Mouse (Mus musculus) G1E (cell line): ENCODE measurements around the gene Gpalpp1. TPM values are rescaled to one million over a fixed set of nuclear protein-coding genes. Genes with fewer than 3 reads are reported as not detected.

ENCODE experiments used
- ATAC-seq: 2 replicates; pipeline ENCODE4 v1.8.0; 2016; ENCODE audit warnings: mild to moderate bottlenecking; ENCODE audit not compliant: insufficient number of reproducible peaks, poor library complexity, low FRiP score, severe bottlenecking; ENCODE audit errors: extremely low read depth
- DNase-seq: peaks from one replicate; pipeline ENCODE4 v3.0.0; 2012; ENCODE audit warnings: low spot score
- H3K27me3 ChIP-seq: 2 replicates; pipeline ENCODE4 v1.6.1; 2012; ENCODE audit warnings: mild to moderate bottlenecking, low read length, inconsistent platforms; ENCODE audit not compliant: insufficient read depth
- H3K36me3 ChIP-seq: replicated peaks from 2 replicates; pipeline ENCODE3; 2012; ENCODE audit warnings: mild to moderate bottlenecking, inconsistent platforms
- H3K4me1 ChIP-seq: 2 replicates; pipeline ENCODE4 v1.6.1; 2012; ENCODE audit warnings: low read depth, low read length, inconsistent platforms, mixed read lengths; ENCODE audit not compliant: insufficient read depth
- H3K4me3 ChIP-seq: 2 replicates; pipeline ENCODE4 v1.5.1; 2012; ENCODE audit warnings: low read depth, mild to moderate bottlenecking, inconsistent platforms, low read length, moderate library complexity, mixed read lengths
- H3K9me3 ChIP-seq: replicated peaks from 2 replicates; pipeline ENCODE4 v1.6.1; 2012; ENCODE audit warnings: inconsistent platforms
- CTCF ChIP-seq: IDR thresholded peaks from 2 replicates; pipeline ENCODE4 v1.5.1; 2012; ENCODE audit warnings: low read depth, low read length, inconsistent platforms, mixed read lengths
- GATA1 ChIP-seq: IDR thresholded peaks from 2 replicates; pipeline ENCODE4 v1.6.1; 2012; ENCODE audit warnings: borderline replicate concordance, low read length, inconsistent platforms, mixed read lengths
- GATA2 ChIP-seq: IDR thresholded peaks from 2 replicates; pipeline ENCODE4 v1.6.1; 2012; ENCODE audit warnings: low read depth, low read length, inconsistent platforms, borderline replicate concordance
- POLR2AphosphoS5 ChIP-seq: IDR thresholded peaks from 2 replicates; pipeline ENCODE4 v1.6.1; 2012; ENCODE audit warnings: low read depth, low read length, inconsistent platforms; ENCODE audit not compliant: insufficient replicate concordance
- TAL1 ChIP-seq: conservative IDR thresholded peaks from 2 replicates; pipeline ENCODE4 v1.6.1; 2012; ENCODE audit warnings: low read depth, low read length, inconsistent platforms, mixed read lengths
- polyA plus RNA-seq: library from polyadenylated mRNA; stranded (reverse); fragments of >175 nt; gene quantifications from 2 replicates; pipeline ENCODE4 v1.2.3, GENCODE M21; 2012
- total RNA-seq, 2 experiments: library from RNA; stranded (forward) in 1 of 2; stranded (reverse) in 1 of 2; fragments of 200-1000 nt in 1 of 2; fragments of >200 nt in 1 of 2; fragmentation: Nextera tagmentation in 1 of 2; gene quantifications; 2 replicates each; pipeline ENCODE4 v1.2.3; 2014 to 2017

The Gpalpp1 gene
- total and polyA plus RNA-seq, 3 experiments = 3.5 to 40.5 (median 26.6) TPM

DNA sequence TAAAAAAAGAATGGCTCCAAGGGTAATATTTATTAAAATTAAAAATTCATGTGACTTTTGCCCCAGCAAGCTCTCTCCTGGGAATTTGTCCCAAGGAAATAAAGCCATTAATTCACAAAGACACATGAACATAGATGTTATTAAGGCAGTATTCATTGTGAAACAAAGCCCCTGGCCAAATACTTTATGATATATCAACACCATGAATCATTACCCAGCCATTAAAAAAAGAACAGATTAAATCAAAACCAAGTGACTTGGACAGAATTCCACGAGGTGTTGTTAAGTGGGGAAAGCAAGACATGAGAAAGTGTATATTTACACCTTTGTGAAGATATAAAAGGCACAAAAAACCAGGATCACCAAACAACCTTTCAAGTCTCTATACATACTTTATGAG is 43.3 kb downstream of the Gpalpp1 start:
- DNase-seq = no peak
- H3K27me3 ChIP-seq = peaks cover 16% of the 10 kb centered on the region
- TF ChIP-seq CTCF (no peak), TAL1 (no peak), GATA2 (no peak), GATA1 (no peak), POLR2AphosphoS5 (no peak)
- no peak for ATAC-seq
- H3K4me3 ChIP-seq = no peak overlapping the region
- no peaks in the 10 kb centered on the region for H3K36me3 ChIP-seq
- no peaks in the 10 kb centered on the region for H3K4me1 ChIP-seq
- no peaks in the 10 kb centered on the region for H3K9me3 ChIP-seq

GRCm38 (mm10) chr14:76059441-76059840 is 51.1 kb downstream of the Gpalpp1 start:
- no peaks in the 10 kb centered on the region for H3K9me3 ChIP-seq
- DNase-seq (no peak), ATAC-seq (no peak)

DNA sequence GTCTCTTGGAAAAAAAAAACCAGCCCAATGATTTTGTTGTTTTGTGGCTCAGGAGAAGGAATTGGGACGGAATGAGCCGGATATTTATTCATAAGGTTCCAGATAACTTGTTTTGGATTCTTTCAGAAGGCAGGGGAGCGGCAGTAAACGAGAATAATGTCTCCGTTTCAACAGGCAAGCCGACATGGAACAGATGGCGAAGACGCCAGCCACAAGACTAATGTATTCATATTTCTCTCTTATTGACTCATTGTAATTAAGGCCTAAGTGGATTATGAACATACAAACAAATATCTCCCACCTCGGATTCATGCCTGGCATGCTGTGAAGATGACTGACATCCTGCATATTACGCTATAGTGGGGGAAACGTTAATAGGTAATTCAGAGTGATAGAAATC is 56.8 kb downstream of the Gpalpp1 start:
- Histone ChIP-seq H3K9me3 (no peaks in the 10 kb centered on the region), H3K27me3 (peaks cover 22% of the 10 kb centered on the region), H3K36me3 (no peaks in the 10 kb centered on the region), H3K4me1 (no peaks in the 10 kb centered on the region), H3K4me3 (no peak overlapping the region)
- TF ChIP-seq GATA2 (no peak), POLR2AphosphoS5 (no peak), GATA1 (no peak), TAL1 (no peak), CTCF (no peak)
- ATAC-seq = no peak
- no peak for DNase-seq

More at GRCm38 (mm10) chr14:76059441-76059840, 51.1 kb downstream of the Gpalpp1 start:
- Histone ChIP-seq H3K4me3 (no peak overlapping the region), H3K4me1 (peaks cover 2% of the 10 kb centered on the region; the same call in 1 of the 2 replicates), H3K36me3 (no peaks in the 10 kb centered on the region), H3K27me3 (peaks cover 31% of the 10 kb centered on the region)
- TF ChIP-seq POLR2AphosphoS5 (no peak), CTCF (no peak), TAL1 (no peak), GATA1 (no peak), GATA2 (no peak)

DNA sequence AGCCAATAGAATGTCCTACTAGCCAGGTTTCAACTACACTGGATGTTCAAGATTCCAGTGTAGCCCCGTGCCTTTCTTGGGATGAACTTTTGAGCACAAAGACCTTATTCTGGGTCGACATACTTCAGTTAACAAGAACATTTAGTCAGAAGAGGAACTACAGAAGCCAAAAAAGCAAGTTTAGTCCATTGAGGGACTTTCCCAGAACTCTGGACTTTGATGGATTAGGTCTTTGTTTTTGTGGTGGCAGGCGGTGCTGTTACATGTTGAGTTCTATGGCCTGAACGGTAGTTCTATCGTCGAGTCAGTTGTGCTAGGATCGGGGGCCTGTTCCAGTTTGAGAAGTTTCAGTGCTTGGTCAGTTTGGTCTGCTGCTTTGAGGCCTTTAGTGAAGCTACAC is 58.6 kb downstream of the Gpalpp1 start:
- Histone ChIP-seq H3K4me1 (no peaks in the 10 kb centered on the region), H3K9me3 (no peaks in the 10 kb centered on the region), H3K4me3 (no peak overlapping the region), H3K36me3 (no peaks in the 10 kb centered on the region), H3K27me3 (peaks cover 9% of the 10 kb centered on the region)
- TF ChIP-seq CTCF = no peak
- TF ChIP-seq TAL1 = no peak
- no peak for TF ChIP-seq GATA2
- TF ChIP-seq GATA1 = no peak
- no peak for TF ChIP-seq POLR2AphosphoS5
- no peak for ATAC-seq
- DNase-seq = no peak

GRCm38 (mm10) chr14:76045767-76046166 is 64.8 kb downstream of the Gpalpp1 start:
- ATAC-seq (no peak), DNase-seq (no peak)
- Histone ChIP-seq H3K36me3 (no peaks in the 10 kb centered on the region), H3K27me3 (peaks cover 8% of the 10 kb centered on the region; the same call in 1 of the 2 replicates), H3K4me1 (no peaks in the 10 kb centered on the region), H3K4me3 (no peak overlapping the region), H3K9me3 (no peaks in the 10 kb centered on the region)
- TF ChIP-seq TAL1 = no peak

GRCm38 (mm10) chr14:76044164-76044557 is 66.4 kb downstream of the Gpalpp1 start:
- Histone ChIP-seq H3K36me3 (no peaks in the 10 kb centered on the region), H3K27me3 (peaks cover 11% of the 10 kb centered on the region), H3K4me3 (no peak overlapping the region), H3K9me3 (no peaks in the 10 kb centered on the region), H3K4me1 (no peaks in the 10 kb centered on the region)
- no peak for TF ChIP-seq TAL1
- no peak for TF ChIP-seq GATA2
- no peak for TF ChIP-seq GATA1
- TF ChIP-seq POLR2AphosphoS5 = no peak
- TF ChIP-seq CTCF = no peak
- no peak for ATAC-seq
- no peak for DNase-seq
